Mouse (Mus musculus): ENCODE results near the gene Elk1. TPM values are rescaled to one million over a fixed set of nuclear protein-coding genes. Genes with fewer than 3 reads are reported as not detected.

Gene Elk1
- 18.4 and 18.5 TPM in 2 replicates for polyA plus RNA-seq (2015; fragmentation: Nextera tagmentation; extraction: Ambion mirVana)

- ATAC-seq (ENCODE audit: low FRiP score), result peak; percentile 98
- H3K4me2 ChIP-seq, result peak within 1 kb of the TSS; percentile 59
- 11% methylated on average over 29 of the region's 30 CpGs for WGBS
Measured at GRCm38 (mm10) chrX:20950191-20950880, at the start of gene Elk1. Elk1 (minus strand) TSS chrX:20950608.

DNA sequence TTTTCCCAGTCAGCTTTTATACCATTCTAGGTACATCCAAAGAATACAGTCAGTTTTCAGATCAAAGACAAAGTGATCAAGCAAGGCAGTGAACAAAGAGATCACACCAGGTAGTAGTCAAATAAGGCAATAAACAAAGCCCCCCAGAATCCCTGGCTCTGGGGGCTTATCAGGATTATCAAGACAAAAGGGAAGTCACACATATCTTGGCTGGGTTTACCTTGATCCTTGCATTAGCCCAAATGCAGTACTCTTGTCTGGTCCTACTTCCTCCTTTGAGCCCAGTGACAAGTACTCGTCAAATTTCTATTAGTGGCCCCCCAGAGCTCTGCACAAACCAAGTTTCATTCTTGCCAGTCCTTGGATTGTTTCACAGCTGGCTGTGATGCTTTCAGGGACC, 30.5 kb upstream of the Elk1 start:
- H3K9me3 ChIP-seq, result no peaks in the 10 kb centered on the region
- H3K36me3 ChIP-seq, result no peaks in the 10 kb centered on the region
- H3K4me2 ChIP-seq, result no peak overlapping the region
- H3K4me3 ChIP-seq, result no peak overlapping the region
- WGBS, result 72% methylated on average over 1 of the region's 1 CpGs
- H3K27ac ChIP-seq, result no peak overlapping the region
- no peak for ATAC-seq (ENCODE audit: low FRiP score)
- no peaks in the 10 kb centered on the region for H3K27me3 ChIP-seq
- H3K4me1 ChIP-seq (replicated peaks), result no peaks in the 10 kb centered on the region
- no peak overlapping the region for H3K9ac ChIP-seq

More at GRCm38 (mm10) chrX:20950191-20950880, at the start of gene Elk1:
- Histone ChIP-seq H3K9me3 (no peaks in the 10 kb centered on the region), H3K4me1 (replicated peaks) (peaks cover 18% of the 10 kb centered on the region; the same call in 1 of the 2 replicates), H3K27me3 (no peaks in the 10 kb centered on the region), H3K4me3 (peak within 1 kb of the TSS; percentile 60), H3K36me3 (no peaks in the 10 kb centered on the region), H3K27ac (peak within 1 kb of the TSS; percentile 87), H3K9ac (peak within 1 kb of the TSS; percentile 75)

- Histone ChIP-seq H3K9ac (peak within 1 kb of the TSS; percentile 61; the same call in 1 of the 2 replicates), H3K9me3 (no peaks in the 10 kb centered on the region), H3K27ac (peak within 1 kb of the TSS; percentile 69), H3K36me3 (no peaks in the 10 kb centered on the region), H3K27me3 (no peaks in the 10 kb centered on the region), H3K4me2 (peak within 1 kb of the TSS; percentile 50), H3K4me1 (replicated peaks) (peaks cover 5% of the 10 kb centered on the region; the same call in 1 of the 2 replicates), H3K4me3 (peak within 1 kb of the TSS; percentile 48)
- ATAC-seq (ENCODE audit: low FRiP score), result peak; percentile 98
- 17% methylated on average over 57 of the region's 57 CpGs for WGBS
Measured at GRCm38 (mm10) chrX:20961477-20962378, 11.3 kb upstream of the Elk1 start, which contains the start of gene Uxt. Uxt (minus strand) TSS chrX:20962017.

DNA sequence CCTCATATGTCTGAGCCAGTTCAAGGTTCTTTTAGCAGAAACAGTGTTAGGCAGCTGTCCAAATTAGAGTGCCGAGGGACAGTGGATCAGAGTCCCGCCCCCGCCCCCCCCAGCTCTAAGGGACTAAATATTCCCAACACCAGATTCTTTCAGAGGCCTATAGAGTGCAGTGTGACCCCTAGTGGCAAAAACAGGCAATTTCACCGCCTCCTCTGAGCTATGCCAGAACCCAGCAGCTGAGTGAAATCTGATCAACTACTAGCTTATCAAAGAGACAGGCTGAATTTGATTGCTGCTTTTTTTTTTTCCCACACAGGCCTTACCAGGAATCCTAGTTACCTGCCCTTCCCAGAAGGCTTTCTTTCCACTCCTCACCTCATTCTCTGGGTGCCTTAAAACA, 4.4 kb downstream of the Elk1 start:
- no peaks in the 10 kb centered on the region for H3K36me3 ChIP-seq
- no peak overlapping the region for H3K4me2 ChIP-seq
- no peak overlapping the region for H3K9ac ChIP-seq
- WGBS, result 12% methylated on average over 4 of the region's 4 CpGs
- no peaks in the 10 kb centered on the region for H3K27me3 ChIP-seq
- H3K9me3 ChIP-seq, result no peaks in the 10 kb centered on the region
- ATAC-seq (ENCODE audit: low FRiP score), result no peak
- peaks cover 16% of the 10 kb centered on the region; the same call in 1 of the 2 replicates for H3K4me1 ChIP-seq (replicated peaks)
- no peak overlapping the region for H3K4me3 ChIP-seq
- no peak overlapping the region for H3K27ac ChIP-seq

GRCm38 (mm10) chrX:20931963-20932362, 18.4 kb downstream of the Elk1 start:
- no peak for ATAC-seq (ENCODE audit: low FRiP score)
- H3K27ac ChIP-seq, result no peak overlapping the region
- H3K27me3 ChIP-seq, result no peaks in the 10 kb centered on the region
- H3K9me3 ChIP-seq, result no peaks in the 10 kb centered on the region
- 89% methylated on average over 1 of the region's 1 CpGs for WGBS
- H3K4me3 ChIP-seq, result no peak overlapping the region
- peaks cover 52% of the 10 kb centered on the region for H3K36me3 ChIP-seq
- H3K4me2 ChIP-seq, result no peak overlapping the region
- no peaks in the 10 kb centered on the region for H3K4me1 ChIP-seq (replicated peaks)
- H3K9ac ChIP-seq, result no peak overlapping the region

DNA sequence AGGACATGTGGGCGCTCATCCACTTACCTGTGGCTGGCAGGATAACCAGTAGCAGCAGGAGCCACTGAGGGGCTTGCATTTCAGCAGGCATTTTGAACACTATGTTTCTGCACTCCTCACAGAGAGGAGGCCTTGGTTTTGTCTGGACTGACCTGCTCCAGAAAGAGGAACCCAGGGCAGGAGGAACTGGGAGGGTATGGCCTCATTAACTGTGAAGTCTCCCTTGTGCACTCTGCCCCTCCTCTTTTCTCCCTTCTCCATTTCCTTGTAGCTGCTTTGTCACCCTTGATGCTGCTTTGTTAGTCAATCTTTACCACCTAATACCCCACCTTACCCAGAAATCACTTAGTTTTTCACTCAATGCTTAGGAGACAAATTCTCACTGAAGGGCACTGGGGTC, 19.0 kb downstream of the Elk1 start, which contains the start of gene Cfp:
TSS of gene Cfp (minus strand) at position 192 of the 400 bp plus-strand sequence.
- 82% methylated on average over 1 of the region's 1 CpGs for WGBS
- Histone ChIP-seq H3K9me3 (no peaks in the 10 kb centered on the region), H3K4me3 (no peak within 1 kb of the TSS), H3K9ac (no peak within 1 kb of the TSS), H3K4me1 (replicated peaks) (no peaks in the 10 kb centered on the region), H3K36me3 (peaks cover 52% of the 10 kb centered on the region), H3K4me2 (no peak within 1 kb of the TSS), H3K27me3 (no peaks in the 10 kb centered on the region), H3K27ac (no peak within 1 kb of the TSS)
- no peak for ATAC-seq (ENCODE audit: low FRiP score)

DNA sequence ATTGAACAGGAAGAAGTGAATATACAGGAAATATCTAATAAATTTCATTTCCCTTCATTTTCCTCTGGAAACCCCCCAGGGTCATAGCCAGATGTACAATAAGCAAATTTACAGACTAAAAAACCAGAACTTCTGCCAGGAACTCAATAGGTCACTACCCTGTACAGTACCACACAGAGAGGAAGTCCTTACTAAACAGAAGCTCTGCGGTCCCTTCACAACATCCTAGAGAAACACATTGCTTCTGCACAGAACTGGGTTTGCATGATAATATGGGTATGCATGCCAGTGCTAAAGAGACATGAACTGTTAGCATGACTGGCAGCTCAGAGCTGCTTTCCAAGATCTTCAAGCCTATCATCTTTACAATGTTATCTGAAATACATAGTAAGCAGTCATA, 20.5 kb downstream of the Elk1 start:
- 86% methylated on average over 1 of the region's 1 CpGs for WGBS
- H3K36me3 ChIP-seq, result peaks cover 42% of the 10 kb centered on the region
- H3K27me3 ChIP-seq, result no peaks in the 10 kb centered on the region
- H3K4me2 ChIP-seq, result no peak overlapping the region
- no peaks in the 10 kb centered on the region for H3K9me3 ChIP-seq
- H3K9ac ChIP-seq, result no peak overlapping the region
- H3K4me1 ChIP-seq (replicated peaks), result no peaks in the 10 kb centered on the region
- H3K27ac ChIP-seq, result no peak overlapping the region
- ATAC-seq (ENCODE audit: low FRiP score), result no peak
- H3K4me3 ChIP-seq, result no peak overlapping the region

DNA sequence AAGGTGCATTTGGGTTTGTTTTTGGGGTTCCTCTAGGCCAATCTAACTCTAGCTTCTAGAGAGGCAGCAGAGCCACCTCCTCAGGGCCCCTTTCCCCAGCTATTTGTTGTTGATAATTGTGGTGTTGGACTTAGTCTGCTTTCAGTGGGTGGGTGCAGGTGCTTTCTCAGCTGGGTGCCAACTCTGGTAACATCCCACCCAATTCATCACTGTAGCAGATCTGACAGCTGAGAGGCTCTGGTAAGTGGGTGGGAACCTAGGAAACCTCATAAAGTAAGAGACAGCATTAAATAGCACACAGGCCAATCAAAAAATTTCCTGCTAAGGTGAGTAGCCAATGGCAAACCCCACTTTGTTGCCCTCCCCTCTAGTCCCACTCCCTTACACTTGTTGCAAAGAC, 25.4 kb downstream of the Elk1 start:
- ATAC-seq (ENCODE audit: low FRiP score), result no peak
- Histone ChIP-seq H3K4me2 (no peak overlapping the region), H3K27ac (no peak overlapping the region), H3K4me1 (replicated peaks) (no peaks in the 10 kb centered on the region), H3K27me3 (no peaks in the 10 kb centered on the region), H3K4me3 (no peak overlapping the region), H3K9ac (no peak overlapping the region), H3K9me3 (no peaks in the 10 kb centered on the region), H3K36me3 (peaks cover 24% of the 10 kb centered on the region)

DNA sequence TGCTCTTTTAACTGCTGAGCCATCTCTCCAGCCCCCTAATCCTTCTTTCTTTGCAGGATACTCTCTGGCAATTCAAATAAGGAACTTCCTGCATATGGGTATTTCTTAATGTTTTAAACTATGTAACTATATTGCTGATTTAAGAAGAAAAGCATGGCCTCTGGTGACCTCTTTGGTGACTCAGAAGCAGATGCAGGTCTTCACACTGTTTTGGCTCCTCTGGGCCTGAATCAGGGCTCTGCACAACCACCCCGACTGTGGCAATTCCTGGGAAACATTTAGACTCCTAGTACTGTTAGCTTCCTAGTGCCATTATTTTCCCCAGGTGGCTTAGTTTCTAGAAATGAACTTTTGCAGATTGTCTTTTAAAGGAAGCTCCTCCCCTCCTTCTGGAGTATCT, 26.9 kb downstream of the Elk1 start:
- no peak for ATAC-seq (ENCODE audit: low FRiP score)
- Histone ChIP-seq H3K9ac (no peak overlapping the region), H3K4me3 (no peak overlapping the region), H3K36me3 (peaks cover 24% of the 10 kb centered on the region), H3K4me1 (replicated peaks) (peaks cover 9% of the 10 kb centered on the region), H3K9me3 (no peaks in the 10 kb centered on the region), H3K27me3 (no peaks in the 10 kb centered on the region), H3K4me2 (no peak overlapping the region), H3K27ac (no peak overlapping the region)
- 83% methylated on average over 1 of the region's 1 CpGs for WGBS

DNA sequence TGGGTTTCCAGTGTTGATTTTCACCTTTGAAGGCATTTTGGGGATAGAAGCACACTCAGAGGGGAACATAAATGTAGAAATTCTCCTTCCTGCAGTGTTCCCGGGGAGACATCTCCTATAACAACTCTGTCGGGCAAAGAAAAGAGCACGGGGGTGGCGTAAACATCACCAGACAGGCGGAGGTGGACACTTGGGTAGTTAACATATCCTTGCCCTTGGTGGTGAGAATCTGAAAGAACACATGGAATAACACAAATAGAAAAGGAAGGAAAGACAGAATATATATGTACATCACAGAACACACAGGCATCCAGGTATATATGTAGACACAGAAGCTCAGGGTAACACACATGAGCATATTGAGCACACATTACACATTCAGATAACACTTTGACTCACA, 29.0 kb downstream of the Elk1 start:
- peaks cover 3% of the 10 kb centered on the region; the same call in 1 of the 2 replicates for H3K36me3 ChIP-seq
- H3K9ac ChIP-seq, result no peak overlapping the region
- peak overlapping the region; percentile 63 for H3K4me2 ChIP-seq
- no peaks in the 10 kb centered on the region for H3K9me3 ChIP-seq
- H3K4me3 ChIP-seq, result peak overlapping the region; percentile 56
- 42% methylated on average over 5 of the region's 5 CpGs for WGBS
- peak overlapping the region; percentile 58; the same call in 1 of the 2 replicates for H3K27ac ChIP-seq
- peaks cover 15% of the 10 kb centered on the region for H3K4me1 ChIP-seq (replicated peaks)
- ATAC-seq (ENCODE audit: low FRiP score), result peak; percentile 29; the same call in 1 of the 2 replicates
- no peaks in the 10 kb centered on the region for H3K27me3 ChIP-seq

DNA sequence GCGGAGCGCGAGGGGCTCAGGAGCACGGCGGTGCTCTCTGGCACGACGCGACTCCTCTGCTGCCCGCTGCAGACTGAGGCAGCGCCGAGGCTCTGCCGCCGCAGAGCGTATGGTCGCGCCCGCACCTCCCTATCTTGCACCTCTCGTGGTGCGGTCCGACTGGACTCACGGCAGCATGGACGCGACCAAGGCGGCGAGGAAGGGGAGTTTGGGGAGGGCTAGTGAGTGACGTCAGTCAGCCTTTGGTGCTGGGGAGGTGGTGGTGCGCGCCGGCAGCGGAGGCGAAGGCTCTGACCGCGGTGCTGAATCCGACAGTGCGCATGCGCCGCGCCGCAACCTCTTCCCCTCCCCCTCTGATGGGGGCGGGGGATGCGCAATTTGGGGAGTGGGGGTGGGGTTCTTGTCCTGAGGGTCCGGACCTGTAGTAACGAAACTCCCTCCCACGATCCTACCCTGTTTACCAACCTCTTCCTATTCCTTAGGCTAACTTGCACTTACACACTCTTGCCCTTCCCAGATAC, 29.5 kb downstream of the Elk1 start, which contains the start of gene Syn1:
TSS of gene Syn1 (minus strand) at position 161 of the 521 bp plus-strand sequence.
- peak; percentile 96 for ATAC-seq (ENCODE audit: low FRiP score)

More for the DNA sequence above, 29.5 kb downstream of the Elk1 start, which contains the start of gene Syn1:
- WGBS, result 29% methylated on average over 33 of the region's 44 CpGs
- Histone ChIP-seq H3K27ac (peak within 1 kb of the TSS; percentile 86), H3K9me3 (no peaks in the 10 kb centered on the region), H3K36me3 (peaks cover 3% of the 10 kb centered on the region; the same call in 1 of the 2 replicates), H3K4me3 (peak within 1 kb of the TSS; percentile 56), H3K9ac (peak within 1 kb of the TSS; percentile 79), H3K4me2 (peak within 1 kb of the TSS; percentile 63), H3K27me3 (no peaks in the 10 kb centered on the region), H3K4me1 (replicated peaks) (peaks cover 15% of the 10 kb centered on the region)

All from hindbrain, embryonic 13.5 days (tissue).